Mouse (Mus musculus) adrenal gland, postnatal 10 days (tissue): ENCODE results near the gene Asap2. TPM values are rescaled to one million over a fixed set of nuclear protein-coding genes. Genes with fewer than 3 reads are reported as not detected.
A peak's percentile ranks its signal among the peaks of the same experiment; 100 is the strongest.

Experiments
- DNase-seq: peaks from one replicate; pipeline ENCODE4 v3.0.0; 2021; ENCODE audit warnings: mixed read lengths
- total RNA-seq, 2 experiments: library from RNA; stranded (reverse); gene quantifications; 2 replicates each; pipeline ENCODE4 v1.2.3; 2021

Asap2 gene
- total RNA-seq, 2 experiments from 2014 or later: 18.2 to 19.9 TPM

- peak; percentile 93 for DNase-seq
Observed at GRCm38 (mm10) chr12:21315923-21316868, 325.9 kb downstream of the Asap2 start, which contains the start of gene Iah1. TSS of gene Iah1 (plus strand) at chr12:21316389.

- DNase-seq: peak; percentile 67
Observed at GRCm38 (mm10) chr12:21316869-21317265, 326.6 kb downstream of the Asap2 start.

GRCm38 (mm10) chr12:21318143-21318895 is 328.1 kb downstream of the Asap2 start:
- DNase-seq: peak; percentile 80
